Mouse (Mus musculus): Measurements from ENCODE around the gene Rtn4rl1. TPM values are rescaled to one million over a fixed set of nuclear protein-coding genes. Genes with fewer than 3 reads are reported as not detected.

Rtn4rl1 gene
- total and polyA plus RNA-seq, 3 experiments, result 7.5 to 9.4 (median 8.4) TPM

GRCm38 (mm10) chr11:75162591-75163080 is 30.9 kb upstream of the Rtn4rl1 start:
- H3K4me1 ChIP-seq (ENCODE audit: control insufficient read depth, insufficient read depth, low read length), result peaks cover 25% of the 10 kb centered on the region
- H3K36me3 ChIP-seq (ENCODE audit: control insufficient read depth, insufficient read depth, low read length), result peaks cover 9% of the 10 kb centered on the region
- DNase-seq, result no peak
- H3K27me3 ChIP-seq (ENCODE audit: control insufficient read depth, insufficient read depth, low read length), result no peaks in the 10 kb centered on the region
- H3K9ac ChIP-seq (ENCODE audit: low read depth, low read length), result 0 out of 2 replicates have a peak overlapping the region, but pooled peaks have one; percentile 23
- TF ChIP-seq POLR2A (IDR thresholded peaks at IDR 0.05; ENCODE audit: insufficient read depth, low read depth, low read length) (no peak), CTCF (IDR thresholded peaks at IDR 0.05) (no peak), EP300 (IDR thresholded peaks at IDR 0.05; ENCODE audit: insufficient read depth, low read depth, low read length) (no peak)
- peak overlapping the region; percentile 96 for H3K27ac ChIP-seq
- no peak overlapping the region for H3K4me3 ChIP-seq
- no peaks in the 10 kb centered on the region; the same call in 1 of the 2 replicates for H3K79me2 ChIP-seq (replicated peaks; ENCODE audit: control insufficient read depth, insufficient read depth, low read length)
- 65% methylated on average over 12 of the region's 12 CpGs for WGBS
- intact Hi-C loops (cut with DNase I), result loop anchor here (10.0 kb wide), 1 partner anchor 328 kb away; the partner anchor contains the start of gene Mnt

DNA sequence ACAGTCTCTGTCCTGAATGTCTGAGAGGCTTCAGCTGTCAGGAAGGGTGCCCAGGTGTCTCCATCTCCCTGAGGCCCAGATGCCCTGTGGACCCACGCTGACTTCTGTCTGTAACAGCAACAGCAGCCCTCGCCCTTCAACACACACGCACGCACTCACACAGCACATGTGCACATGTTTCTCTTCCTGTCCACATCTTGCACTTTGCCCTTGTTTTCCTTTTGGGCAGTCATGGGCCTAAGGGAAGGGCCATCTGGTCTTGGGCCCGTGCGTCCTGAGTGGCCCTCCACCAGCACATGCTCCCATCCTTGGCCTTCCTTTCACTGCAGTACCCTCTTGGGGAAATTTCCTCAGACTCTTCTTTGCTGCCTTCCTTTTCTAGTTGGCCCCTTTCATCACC is 30.2 kb upstream of the Rtn4rl1 start:
- peak; percentile 36; the same call in 1 of the 2 replicates for TF ChIP-seq POLR2A (IDR thresholded peaks at IDR 0.05; ENCODE audit: insufficient read depth, low read depth, low read length)
- peak; percentile 51; the same call in 1 of the 2 replicates for TF ChIP-seq EP300 (IDR thresholded peaks at IDR 0.05; ENCODE audit: insufficient read depth, low read depth, low read length)
- TF ChIP-seq CTCF (IDR thresholded peaks at IDR 0.05), result no peak
- Histone ChIP-seq H3K4me3 (no peak overlapping the region), H3K27ac (peak overlapping the region; percentile 96), H3K9ac (ENCODE audit: low read depth, low read length) (peak overlapping the region; percentile 6), H3K79me2 (replicated peaks; ENCODE audit: control insufficient read depth, insufficient read depth, low read length) (no peaks in the 10 kb centered on the region; the same call in 1 of the 2 replicates), H3K27me3 (ENCODE audit: control insufficient read depth, insufficient read depth, low read length) (no peaks in the 10 kb centered on the region), H3K36me3 (ENCODE audit: control insufficient read depth, insufficient read depth, low read length) (peaks cover 9% of the 10 kb centered on the region), H3K4me1 (ENCODE audit: control insufficient read depth, insufficient read depth, low read length) (peaks cover 22% of the 10 kb centered on the region)
- DNase-seq, result no peak
- WGBS, result 38% methylated on average over 6 of the region's 6 CpGs
- intact Hi-C loops (cut with DNase I), result loop anchor here (10.0 kb wide), 1 partner anchor 329 kb away; the partner anchor contains the start of gene Mnt

GRCm38 (mm10) chr11:75164051-75164450 is 29.5 kb upstream of the Rtn4rl1 start:
- Histone ChIP-seq H3K4me3 (no peak overlapping the region; the same call in 1 of the 2 replicates), H3K9ac (ENCODE audit: low read depth, low read length) (peak overlapping the region; percentile 40), H3K79me2 (replicated peaks; ENCODE audit: control insufficient read depth, insufficient read depth, low read length) (no peaks in the 10 kb centered on the region; the same call in 1 of the 2 replicates), H3K27ac (peak overlapping the region; percentile 96), H3K27me3 (ENCODE audit: control insufficient read depth, insufficient read depth, low read length) (no peaks in the 10 kb centered on the region), H3K4me1 (ENCODE audit: control insufficient read depth, insufficient read depth, low read length) (peaks cover 19% of the 10 kb centered on the region), H3K36me3 (ENCODE audit: control insufficient read depth, insufficient read depth, low read length) (peaks cover 9% of the 10 kb centered on the region)
- intact Hi-C loops (cut with DNase I), result loop anchor here (2.0 to 10.0 kb wide), 2 partner anchors 111 to 329 kb away; partner anchors contain the start of gene Mnt
- 48% methylated on average over 2 of the region's 2 CpGs for WGBS
- no peak for DNase-seq
- TF ChIP-seq CTCF (IDR thresholded peaks at IDR 0.05), result no peak
- TF ChIP-seq EP300 (IDR thresholded peaks at IDR 0.05; ENCODE audit: insufficient read depth, low read depth, low read length), result no peak
- TF ChIP-seq POLR2A (IDR thresholded peaks at IDR 0.05; ENCODE audit: insufficient read depth, low read depth, low read length), result no peak

DNA sequence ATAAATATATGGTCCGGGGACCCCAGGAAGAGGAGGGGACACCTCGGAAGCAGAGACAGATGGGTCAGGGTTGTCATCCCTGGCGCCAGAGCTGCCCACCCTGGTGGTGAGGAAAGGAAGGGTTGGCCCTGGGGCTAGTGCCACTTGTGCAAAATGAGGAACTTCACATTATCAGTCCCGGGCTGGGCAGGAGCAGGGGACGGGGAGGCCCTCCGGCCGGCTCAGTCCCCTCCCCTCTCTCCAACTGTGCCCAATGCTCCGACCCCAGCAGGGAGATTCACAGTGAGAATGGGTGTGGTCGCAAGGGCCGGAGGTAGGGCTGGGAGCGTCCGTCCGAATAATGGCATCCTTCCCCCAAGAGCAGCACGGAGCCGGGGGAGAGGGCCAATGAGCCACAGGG is 28.8 kb upstream of the Rtn4rl1 start:
- TF ChIP-seq EP300 (IDR thresholded peaks at IDR 0.05; ENCODE audit: insufficient read depth, low read depth, low read length) (0 out of 2 replicates have a peak, but pooled peaks have one; percentile 9), POLR2A (IDR thresholded peaks at IDR 0.05; ENCODE audit: insufficient read depth, low read depth, low read length) (0 out of 2 replicates have a peak, but pooled peaks have one; percentile 10), CTCF (IDR thresholded peaks at IDR 0.05) (peak; percentile 31)
- peaks cover 9% of the 10 kb centered on the region for H3K36me3 ChIP-seq (ENCODE audit: control insufficient read depth, insufficient read depth, low read length)
- intact Hi-C loops (cut with DNase I), result loop anchor here (2.0 to 10.0 kb wide), 2 partner anchors 112 to 330 kb away; partner anchors contain the start of gene Mnt
- H3K27me3 ChIP-seq (ENCODE audit: control insufficient read depth, insufficient read depth, low read length), result no peaks in the 10 kb centered on the region
- H3K27ac ChIP-seq, result peak overlapping the region; percentile 96
- DNase-seq, result peak in 1 of 2 experiments; percentile 61
- peak overlapping the region; percentile 65 for H3K4me3 ChIP-seq
- 28% methylated on average over 15 of the region's 15 CpGs for WGBS
- peak overlapping the region; percentile 72 for H3K9ac ChIP-seq (ENCODE audit: low read depth, low read length)
- no peaks in the 10 kb centered on the region; the same call in 1 of the 2 replicates for H3K79me2 ChIP-seq (replicated peaks; ENCODE audit: control insufficient read depth, insufficient read depth, low read length)
- H3K4me1 ChIP-seq (ENCODE audit: control insufficient read depth, insufficient read depth, low read length), result peaks cover 17% of the 10 kb centered on the region

DNA sequence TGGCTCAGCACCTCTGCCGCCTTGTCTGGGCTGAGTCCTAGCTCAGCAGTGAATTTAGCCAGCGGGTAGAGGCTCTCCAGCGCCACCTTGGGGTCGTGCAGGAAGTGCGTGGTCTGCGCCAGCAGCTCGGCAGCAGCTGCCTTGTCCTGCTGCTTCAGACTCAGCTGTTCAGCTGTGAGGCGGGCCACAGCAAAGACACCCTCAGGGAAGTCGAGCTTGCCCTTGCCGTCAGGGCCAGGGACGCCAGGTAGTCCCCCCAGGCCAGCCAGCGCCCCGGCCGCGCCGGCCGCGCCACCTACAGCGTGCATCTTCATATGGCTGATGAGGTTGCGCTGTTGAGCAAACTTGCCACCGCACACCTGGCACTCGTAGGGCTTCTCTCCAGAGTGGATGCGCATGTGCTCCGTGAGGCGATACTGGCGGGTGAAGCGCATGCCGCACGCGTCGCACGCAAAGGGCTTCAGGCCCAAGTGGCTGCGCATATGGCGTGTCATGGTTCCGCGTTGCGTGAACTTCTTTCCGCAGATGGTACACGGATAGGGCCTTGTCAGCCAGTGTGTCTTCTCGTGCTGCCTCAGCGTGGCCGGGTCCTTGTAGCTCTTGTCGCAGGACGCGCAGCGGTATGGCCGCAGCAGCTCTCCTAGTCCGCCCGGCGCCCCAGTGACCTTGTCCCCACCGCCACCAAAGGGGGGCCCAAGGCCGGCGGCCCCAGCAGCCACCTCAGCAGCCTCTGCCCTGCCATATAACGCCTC is 28.0 kb upstream of the Rtn4rl1 start:
- TF ChIP-seq POLR2A (IDR thresholded peaks at IDR 0.05; ENCODE audit: insufficient read depth, low read depth, low read length) (peak; percentile 25; the same call in 1 of the 2 replicates), CTCF (IDR thresholded peaks at IDR 0.05) (peak; percentile 99), EP300 (IDR thresholded peaks at IDR 0.05; ENCODE audit: insufficient read depth, low read depth, low read length) (peak; percentile 71; the same call in 1 of the 2 replicates)
- WGBS, result 8% methylated on average over 54 of the region's 54 CpGs
- peak; percentile 89 to 93 for DNase-seq
- no peaks in the 10 kb centered on the region; the same call in 1 of the 2 replicates for H3K79me2 ChIP-seq (replicated peaks; ENCODE audit: control insufficient read depth, insufficient read depth, low read length)
- no peaks in the 10 kb centered on the region for H3K27me3 ChIP-seq (ENCODE audit: control insufficient read depth, insufficient read depth, low read length)
- H3K9ac ChIP-seq (ENCODE audit: low read depth, low read length), result peak overlapping the region; percentile 85
- H3K36me3 ChIP-seq (ENCODE audit: control insufficient read depth, insufficient read depth, low read length), result peaks cover 9% of the 10 kb centered on the region
- intact Hi-C loops (cut with DNase I), result loop anchor here (2.0 to 10.0 kb wide), 2 partner anchors 113 to 331 kb away; partner anchors contain the start of gene Mnt
- peak overlapping the region; percentile 65 for H3K4me3 ChIP-seq
- peak overlapping the region; percentile 96 for H3K27ac ChIP-seq
- H3K4me1 ChIP-seq (ENCODE audit: control insufficient read depth, insufficient read depth, low read length), result peaks cover 17% of the 10 kb centered on the region

Measured in heart, adult 2 months (tissue).